Mouse (Mus musculus) C2C12 (cell line): ENCODE results near the gene Dnajb13.

ENCODE experiments used
- CTCF ChIP-seq: IDR thresholded peaks from one replicate; pipeline ENCODE4 v1.5.1; 2011; ENCODE audit not compliant: control insufficient read depth, insufficient read depth, insufficient read length
- MAX ChIP-seq: IDR thresholded peaks from one replicate; pipeline ENCODE4 v1.6.1; 2011; ENCODE audit warnings: mild to moderate bottlenecking, control low read depth
- MYOD1 ChIP-seq: IDR thresholded peaks from one replicate; pipeline ENCODE4 v1.6.1; 2011; ENCODE audit warnings: low read depth; ENCODE audit not compliant: control insufficient read depth, insufficient read length
- MYOG ChIP-seq: IDR thresholded peaks from one replicate; pipeline ENCODE4 v1.6.1; 2011; ENCODE audit not compliant: control insufficient read depth, insufficient read length; ENCODE audit errors: extremely low read depth
- USF1 ChIP-seq: IDR thresholded peaks from one replicate; pipeline ENCODE4 v1.6.1; 2011; ENCODE audit warnings: low read depth, mild to moderate bottlenecking, control low read depth, moderate library complexity

DNA sequence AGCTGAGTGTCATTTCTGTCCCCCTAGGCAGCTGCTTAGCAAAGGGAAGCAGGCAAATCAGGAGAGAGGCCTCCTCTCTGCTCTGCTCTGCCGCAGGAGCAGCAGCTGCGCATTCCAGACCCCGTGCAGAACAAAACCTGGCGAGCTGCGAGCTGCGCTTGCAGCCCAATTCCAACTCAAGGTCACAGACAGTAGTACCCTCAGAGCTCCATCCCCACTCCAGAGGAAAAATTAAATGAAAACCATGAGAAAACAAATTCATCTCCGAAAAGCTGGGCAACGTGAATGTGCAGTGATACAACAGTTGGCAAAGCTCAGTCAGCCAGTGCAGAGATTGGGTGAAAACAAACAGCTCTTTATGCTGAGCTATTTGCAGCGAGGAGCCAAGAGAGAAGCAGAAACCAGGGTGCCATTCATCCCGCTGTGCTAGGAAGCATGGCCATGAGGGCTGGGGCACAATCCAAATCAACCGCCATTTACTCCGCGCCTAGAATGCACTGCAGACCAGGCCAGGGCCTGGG, 40.7 kb upstream of the Dnajb13 start:
- no peak for TF ChIP-seq CTCF
- no peak for TF ChIP-seq USF1
- TF ChIP-seq MAX, result no peak
- no peak for TF ChIP-seq MYOD1
- TF ChIP-seq MYOG, result no peak
